Mouse (Mus musculus): ENCODE measurements around the gene Arid1b.

Gene Arid1b

DNA sequence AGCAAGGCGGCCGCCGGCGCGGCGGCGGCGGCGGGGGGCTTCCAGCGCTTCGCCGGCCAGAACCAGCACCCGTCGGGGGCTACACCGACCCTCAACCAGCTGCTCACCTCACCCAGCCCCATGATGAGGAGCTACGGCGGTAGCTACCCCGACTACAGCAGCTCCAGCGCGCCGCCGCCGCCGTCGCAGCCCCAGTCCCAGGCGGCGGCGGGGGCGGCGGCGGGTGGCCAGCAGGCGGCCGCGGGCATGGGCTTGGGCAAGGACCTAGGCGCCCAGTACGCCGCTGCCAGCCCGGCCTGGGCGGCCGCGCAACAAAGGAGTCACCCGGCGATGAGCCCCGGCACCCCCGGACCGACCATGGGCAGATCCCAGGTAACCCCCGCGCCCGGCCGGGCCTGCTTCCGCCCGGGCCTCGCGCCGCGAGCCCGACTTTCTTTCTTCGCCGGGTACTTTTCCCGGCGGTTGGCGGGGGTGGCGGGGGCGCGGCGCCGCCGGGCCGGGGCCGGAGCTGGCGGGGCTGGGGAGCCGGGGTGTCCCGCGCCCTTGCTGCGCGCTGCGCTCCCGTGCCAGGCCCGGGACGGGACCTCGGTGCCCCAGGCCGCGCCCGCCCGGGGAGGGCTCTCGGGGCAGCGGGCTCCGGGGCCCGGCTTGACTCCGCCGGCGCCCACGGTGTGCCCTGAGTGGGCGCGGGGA is 2.1 kb downstream of the Arid1b start:
- DNase-seq = peak; percentile 37 to 49

DNA sequence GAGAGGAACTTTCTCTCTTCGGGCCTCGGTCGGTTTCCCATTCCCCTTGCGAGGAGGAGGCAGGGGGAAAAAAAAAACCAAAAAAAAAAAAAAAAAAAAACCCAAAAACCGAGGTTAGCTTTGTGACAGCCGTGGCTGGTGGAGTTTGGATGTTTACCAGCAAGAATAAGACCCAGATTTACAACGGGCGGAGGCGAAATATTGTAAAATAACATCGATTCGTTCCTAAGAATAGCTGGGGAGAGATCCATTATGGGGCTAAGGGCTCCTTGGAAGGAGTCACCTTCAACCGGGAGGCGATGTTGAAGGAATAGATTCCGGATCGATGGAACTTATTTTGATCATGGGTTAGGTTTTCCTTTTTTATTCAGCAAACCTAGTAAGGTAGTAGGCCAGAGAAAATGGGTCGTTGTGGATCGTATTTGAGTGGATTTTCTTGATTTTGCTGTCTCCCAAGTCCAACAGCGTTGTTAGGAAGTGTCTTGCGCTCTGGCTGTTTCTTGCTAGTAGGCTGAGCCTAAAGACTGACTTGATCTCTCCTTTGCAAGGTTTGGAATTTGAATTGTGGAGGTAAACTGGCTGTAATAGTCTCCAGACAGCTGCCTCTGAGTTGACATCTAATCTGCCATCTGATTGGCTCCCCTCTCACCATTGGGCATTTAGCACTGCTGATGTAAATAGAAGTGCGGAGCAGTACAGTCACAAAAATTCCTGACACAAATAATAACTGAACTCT is 2.9 kb downstream of the Arid1b start:
- no peak for DNase-seq

DNA sequence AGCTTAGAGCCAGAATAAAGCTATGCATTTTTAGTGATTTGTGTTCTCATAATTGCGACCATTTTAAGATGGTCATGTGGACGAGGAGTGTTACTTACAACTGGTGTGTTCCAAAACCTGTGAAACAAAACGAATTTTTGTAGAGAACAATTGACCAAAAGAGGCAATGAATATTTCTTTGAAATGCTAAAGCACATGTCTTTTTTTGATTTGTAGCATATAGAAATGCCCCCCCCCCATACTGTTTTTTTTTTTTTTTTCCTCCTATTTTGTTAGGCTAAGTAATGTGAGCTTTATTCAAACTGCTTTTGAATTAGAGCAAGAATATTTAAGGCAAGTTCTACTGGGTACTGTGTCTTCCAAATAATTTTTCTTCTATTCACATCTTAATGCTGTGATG is 3.8 kb downstream of the Arid1b start:
- DNase-seq = no peak

DNA sequence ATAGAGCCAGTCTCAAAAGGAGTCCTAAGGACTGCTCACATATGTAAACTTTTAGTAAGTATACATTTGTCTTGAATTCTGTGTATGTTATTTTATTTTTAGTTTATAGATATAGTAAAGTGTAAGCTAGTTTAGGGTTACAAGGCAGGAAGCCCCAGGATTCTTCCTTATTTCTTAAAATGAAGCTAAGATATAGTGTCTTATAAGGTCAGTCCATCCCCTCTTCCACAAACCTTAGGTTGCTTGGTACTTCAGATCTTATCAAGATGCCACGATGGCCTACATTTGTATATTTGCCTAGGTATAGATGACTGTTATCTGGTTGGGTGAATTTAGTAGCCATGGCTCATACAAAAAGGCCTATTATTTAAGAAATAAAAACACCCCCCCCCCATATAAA is 5.1 kb downstream of the Arid1b start:
- no peak for DNase-seq

DNA sequence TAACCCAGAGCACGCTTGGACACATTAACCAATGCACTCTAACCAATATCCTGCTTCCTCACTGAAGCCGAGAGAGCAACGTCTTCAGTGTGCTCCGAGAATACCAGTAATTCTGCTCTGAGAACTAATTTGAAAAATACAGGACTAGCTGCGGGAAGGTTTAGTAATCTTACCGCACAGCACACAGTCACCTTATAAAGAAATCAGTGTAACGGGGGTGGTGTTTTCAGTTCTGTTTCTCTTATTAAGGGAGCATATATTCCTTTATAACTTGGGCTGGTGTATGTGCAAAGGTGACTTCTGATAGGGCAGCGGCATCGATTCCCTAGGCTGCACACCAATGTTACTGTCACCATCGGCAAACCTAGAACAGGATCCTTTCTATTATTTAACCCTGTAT is 5.9 kb downstream of the Arid1b start:
- no peak for DNase-seq

DNA sequence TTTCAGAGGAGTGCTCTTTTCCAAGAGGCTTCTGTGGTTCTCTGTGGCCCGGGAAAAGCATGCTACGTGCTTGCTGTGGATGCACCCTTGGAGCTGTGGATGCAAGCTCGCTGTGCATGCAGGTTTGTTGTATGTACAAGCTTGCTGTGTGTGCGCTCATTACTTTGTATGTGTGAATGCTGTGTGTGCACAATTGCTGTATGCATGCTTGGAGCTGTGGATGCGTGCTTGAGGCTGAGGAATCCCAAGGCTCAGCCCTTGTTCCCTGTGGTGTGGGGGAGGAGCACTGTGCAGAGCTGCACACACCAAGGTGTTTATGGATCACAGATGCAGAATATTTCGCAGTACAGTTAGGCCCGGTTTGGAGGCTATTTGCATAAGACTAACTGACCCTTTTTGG is 6.7 kb downstream of the Arid1b start:
- no peak for DNase-seq

DNA sequence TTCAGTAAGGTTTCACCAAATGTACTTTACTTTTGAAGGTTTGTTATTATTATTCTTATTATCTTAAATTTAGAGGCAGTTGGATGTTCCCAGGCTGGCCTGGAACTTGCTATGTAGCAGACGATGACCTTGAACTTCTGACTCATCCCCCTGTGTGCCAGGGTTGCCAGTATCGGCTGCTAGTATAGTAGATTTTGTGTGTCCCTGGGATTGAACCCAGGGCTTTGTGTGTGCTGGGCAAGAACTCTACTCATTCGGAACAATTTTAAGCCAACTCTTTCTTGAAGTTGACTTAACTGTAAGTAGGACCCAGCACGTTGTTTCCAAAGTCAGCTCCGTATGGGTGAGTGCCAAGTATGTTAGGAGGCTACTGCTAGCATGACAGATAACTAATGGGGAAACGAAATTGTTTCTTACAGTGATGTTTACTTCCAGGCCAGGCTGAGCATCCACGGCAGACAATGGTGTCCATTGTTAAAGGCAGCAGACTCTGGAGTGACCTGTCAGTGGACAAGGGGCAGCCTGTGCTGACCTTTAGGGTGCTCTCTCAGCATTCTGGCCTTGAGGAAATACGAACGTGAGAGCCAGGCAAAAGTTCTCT is 7.5 kb downstream of the Arid1b start:
- no peak for DNase-seq

DNA sequence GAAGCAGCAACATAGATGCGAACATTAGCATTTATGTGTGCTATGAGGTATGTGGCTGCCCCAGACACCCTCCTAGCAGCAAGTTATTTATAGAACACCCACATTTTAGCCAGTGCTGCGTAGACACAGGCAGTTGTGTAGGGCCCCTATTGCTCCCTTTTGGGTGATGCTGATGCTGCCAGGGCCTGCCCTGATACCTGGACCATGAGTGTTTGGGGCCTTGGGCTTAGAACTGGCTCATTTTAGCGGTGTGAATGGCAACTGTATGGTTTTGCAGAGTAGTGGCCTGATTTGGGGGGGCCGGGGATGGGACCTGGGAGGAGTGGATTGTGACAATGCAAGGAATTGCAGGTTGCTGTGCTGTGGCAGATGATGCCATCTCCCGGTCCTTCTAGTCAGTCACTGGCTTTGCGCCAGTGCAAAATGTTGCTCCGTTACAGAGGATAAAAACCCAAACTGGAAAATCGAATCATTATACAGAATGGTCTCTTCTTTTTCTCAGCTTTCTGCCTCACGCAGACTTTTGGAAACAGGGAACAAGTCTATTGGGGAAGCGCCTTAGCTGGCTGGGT is 8.9 kb downstream of the Arid1b start:
- no peak for DNase-seq

DNA sequence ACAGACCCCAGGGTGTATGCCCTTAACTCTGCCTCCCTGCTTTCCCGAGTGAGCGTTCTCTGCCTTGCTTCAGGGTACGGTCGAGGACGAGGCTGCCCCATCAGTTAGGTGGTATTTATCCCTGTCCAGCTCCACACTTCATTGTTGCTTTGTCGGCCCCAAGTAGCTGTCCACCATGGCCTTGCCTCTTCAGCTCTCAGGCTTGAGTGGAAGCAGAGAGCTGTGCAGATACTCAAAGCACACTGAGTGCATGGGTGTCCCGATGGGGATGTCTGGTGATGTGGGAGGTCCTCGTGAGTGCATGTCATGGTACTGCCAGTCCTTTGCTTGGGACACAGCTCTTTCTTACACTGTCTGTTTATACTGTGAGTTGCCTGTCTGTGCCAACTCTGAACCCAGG is 10.1 kb downstream of the Arid1b start:
- DNase-seq = no peak

DNA sequence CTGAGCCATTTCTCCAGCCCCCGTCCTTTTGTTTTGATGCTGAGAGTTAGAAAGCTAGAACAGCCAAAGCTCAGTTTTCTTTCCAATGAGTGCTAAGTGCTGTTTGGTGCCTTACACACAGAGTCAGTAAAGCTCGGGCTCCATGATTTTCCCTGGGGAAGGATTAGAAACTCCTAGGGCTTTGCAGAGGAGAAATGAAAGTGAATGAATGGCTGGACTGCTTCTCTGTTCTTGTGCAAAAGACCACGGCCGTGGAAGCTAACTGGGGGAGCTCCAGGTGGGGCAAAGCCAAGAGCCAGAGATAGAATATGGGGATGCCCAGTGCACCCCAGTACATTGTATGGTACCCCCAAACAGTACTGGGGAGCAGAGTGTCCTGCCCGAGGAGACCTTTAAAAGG is 10.6 kb downstream of the Arid1b start:
- no peak for DNase-seq

DNA sequence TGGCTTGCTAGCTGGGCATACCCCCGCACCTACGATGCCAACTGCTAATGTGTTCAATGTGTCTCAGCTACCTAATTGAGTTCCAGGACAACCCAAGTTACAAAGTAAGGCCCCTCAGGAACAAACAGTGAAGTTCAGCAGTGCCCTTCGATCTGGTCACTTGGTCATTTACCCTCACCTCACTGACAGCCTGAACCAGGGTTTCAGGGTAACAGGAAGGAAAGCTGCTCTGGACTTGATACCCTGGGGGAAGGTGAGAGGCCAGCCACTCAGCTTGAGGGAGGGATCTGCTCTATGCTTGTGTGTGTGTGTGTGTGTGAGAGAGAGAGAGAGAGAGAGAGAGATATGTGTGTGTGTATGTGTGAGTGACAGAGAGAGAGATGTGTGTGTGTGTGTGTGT is 11.2 kb downstream of the Arid1b start:
- no peak for DNase-seq

DNA sequence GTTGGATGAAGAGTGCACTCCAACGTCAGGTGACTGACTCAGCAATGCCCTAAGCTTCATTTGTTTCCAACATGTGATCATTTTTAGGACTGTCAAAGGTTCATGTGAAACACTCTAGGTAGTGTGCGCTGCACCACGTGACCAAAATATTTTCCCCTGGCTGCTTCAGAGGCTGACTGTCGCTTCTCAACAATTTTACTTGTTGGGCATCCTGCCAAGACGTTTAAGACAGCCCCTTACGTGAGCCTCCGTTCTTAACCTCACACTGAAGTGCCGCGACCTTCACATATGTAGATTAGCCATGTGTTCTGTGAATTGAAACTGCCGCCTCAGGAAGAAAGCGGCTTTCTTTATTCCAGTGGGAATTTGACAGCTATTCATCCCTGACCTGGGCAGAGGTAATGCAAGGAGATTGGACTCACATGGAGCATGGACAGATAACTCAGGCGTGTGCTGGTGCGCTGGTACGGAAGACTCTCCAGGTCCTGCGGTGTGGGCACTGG is 13.1 kb downstream of the Arid1b start:
- peak; percentile 34 to 68 for DNase-seq

DNA sequence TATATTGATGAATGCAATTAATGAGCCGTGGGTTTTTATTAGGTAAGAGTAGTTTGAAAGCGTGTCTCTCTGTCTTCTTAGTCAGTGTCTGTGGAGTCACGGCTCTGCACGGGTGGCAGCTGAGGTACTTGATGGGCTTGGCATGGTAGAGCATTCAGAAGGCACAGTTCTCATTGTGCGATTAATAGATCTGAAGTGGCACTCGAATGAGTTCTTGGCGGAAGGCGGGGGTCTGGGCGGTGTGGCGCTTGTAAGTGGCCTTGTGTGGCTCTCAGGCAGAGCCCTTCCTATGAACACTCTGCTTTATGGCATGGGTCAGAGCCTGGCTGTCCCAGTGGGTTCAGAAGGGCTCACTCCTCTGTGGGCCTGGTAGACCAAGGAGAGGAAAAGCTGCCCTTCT is 14.1 kb downstream of the Arid1b start:
- no peak for DNase-seq

DNA sequence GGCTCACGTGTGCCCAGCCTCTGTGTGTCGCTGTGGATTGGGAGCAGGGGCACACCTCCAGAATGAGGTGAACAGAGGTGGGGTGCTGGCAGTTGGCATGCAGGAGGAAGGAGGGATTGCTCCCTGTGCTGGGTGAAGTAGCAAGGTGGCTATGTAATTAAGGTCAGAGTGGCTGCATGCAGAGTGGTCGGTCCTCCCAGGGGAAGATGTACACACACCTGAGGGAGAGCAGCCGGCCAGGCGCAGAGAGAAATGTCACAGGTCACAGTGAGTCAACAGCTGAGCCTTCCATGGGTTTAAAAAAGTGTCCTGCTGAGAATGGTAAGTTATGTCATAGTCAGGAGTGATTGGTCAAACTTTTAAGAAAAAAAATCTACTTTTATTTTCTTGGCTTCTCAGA is 14.6 kb downstream of the Arid1b start:
- DNase-seq = no peak

DNA sequence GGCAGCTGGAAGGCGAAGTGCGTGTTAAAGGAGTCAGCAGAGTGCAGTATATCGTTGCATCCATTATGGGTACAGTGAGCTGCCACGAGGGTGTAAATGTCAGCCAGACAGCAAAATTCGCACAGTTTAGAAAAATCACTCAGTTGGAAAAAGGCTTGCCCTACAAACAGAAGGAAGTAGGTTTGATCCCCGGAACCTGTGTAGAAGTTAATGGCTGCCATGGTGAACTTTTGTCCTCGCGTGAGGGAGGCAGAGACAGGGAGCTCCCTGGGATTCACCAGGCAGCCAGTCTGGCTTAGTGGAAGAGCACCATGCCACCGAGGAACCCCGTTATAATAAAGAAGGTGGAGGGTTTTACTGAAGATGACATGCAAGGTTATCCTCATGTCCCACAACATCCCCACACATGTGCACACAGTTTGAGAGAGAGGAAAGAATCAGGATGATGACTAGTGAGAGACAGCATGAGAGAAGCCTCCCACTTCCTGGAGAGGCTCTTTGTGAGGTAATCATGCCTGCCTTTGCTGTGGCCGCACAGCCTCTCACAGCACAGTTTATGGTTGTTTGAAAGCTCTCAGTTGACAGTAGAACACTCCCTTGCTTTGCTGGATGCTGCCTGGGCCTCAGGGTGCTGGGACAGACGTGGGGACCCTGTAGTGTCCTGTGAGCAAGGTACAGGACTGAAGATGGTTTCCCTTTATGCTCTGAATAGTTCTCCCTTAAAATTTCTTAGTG is 15.6 kb downstream of the Arid1b start:
- DNase-seq = peak; percentile 35 to 49

DNA sequence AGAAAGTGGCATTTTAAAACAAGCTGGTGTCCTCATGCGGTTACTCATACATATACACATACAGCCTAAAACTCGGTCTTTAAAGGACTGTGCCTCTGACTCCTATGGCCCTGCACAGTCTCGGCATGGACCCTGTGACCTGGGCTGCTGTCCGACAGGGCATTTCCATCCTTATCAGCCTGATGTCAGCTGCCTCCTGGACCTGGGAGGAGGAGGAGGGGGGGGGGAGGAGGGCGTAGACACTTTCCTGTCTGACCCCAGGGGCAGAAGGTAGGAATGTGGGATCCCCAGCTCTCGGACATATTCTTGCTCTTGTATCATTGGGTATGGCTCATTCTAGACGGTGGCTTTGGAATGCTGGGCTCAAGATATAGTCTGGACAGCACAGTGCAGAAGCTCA is 16.6 kb downstream of the Arid1b start:
- DNase-seq = no peak

DNA sequence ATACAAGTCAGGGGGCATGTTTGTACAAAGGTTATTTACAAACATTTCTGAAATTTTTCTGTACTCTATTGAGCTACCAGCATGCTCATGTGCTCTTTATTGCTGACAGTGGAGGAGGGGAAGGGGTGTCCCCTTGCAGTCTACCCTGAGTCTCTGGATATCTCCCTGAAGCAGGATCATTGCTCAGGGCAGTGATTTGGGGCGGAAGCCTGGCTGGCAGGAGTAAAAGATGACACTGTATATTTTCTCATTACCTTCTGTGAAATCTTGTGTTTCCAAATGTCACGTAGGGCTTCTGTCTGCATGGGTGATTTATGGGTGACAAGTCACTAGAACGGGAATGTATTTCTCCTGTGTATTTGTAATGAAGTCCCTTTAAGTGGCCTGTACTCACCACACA is 18.0 kb downstream of the Arid1b start:
- no peak for DNase-seq

DNA sequence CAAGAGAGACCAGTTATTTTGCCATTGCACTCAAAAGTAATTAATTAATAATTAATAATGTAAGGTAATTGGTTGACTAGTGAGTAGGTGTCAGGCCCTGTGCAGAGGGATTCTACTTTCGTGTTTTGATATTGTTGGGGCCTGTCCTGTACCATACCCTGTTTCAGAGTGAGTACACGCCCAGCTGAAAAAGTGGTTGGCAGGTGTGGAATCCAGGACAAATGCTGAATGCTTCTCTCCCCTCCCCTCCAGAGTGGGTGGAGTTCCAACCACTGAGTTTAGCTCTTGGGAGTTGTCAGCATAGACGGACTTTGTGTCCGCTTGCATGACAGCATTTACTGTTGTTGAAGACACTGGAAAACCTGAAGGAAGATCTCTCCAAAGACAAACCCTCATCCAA is 18.4 kb downstream of the Arid1b start:
- DNase-seq = no peak

DNA sequence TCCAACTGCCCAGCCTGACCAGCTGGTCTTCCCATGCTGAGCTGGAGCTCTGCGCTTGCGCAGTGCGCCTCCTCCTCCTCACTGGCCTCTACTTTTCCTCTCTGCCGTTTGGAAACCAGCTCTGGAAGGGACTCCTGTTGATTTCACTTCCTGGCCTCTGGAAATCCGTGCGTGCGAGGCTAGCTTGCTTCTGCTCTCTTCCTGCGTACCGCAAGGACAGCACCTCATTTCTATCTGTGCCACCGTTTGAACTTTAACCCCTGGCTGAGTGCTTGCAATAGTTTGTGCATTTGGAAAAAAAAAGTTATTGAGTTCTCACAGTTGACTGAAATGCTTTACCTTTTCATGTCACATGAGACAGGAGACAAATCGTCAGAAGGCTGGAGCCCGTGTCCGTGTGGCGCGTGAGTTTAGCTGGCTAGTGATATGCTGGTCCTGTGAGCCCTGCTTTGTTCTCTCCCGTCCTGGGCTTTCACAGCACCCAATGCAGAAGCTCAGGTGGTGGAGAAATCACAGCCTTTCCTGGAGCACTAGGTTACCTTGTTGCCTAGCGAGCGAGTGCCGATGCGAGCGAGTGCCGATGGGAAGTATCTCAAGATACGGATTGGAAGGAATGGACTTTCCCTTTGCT is 20.3 kb downstream of the Arid1b start:
- no peak for DNase-seq

DNA sequence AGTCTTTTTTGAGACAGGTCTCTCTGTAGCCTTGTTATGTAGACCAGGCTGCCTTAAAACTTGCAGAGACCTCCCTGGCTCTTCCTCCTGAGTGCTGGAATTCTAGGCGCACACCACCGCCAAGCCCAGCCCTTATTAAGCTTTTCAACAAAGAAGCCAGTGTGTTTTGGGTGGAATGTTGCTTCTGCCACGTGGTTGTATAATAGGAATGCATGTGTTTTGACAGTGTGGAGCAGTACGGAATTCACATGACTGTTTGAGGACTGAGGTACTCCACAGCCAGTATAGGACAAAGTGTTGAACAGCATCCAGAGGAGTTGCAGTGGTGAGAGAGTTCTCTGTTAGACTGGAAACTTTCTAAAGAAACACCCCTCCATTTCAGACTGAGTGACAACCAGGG is 22.3 kb downstream of the Arid1b start:
- no peak for DNase-seq

DNA sequence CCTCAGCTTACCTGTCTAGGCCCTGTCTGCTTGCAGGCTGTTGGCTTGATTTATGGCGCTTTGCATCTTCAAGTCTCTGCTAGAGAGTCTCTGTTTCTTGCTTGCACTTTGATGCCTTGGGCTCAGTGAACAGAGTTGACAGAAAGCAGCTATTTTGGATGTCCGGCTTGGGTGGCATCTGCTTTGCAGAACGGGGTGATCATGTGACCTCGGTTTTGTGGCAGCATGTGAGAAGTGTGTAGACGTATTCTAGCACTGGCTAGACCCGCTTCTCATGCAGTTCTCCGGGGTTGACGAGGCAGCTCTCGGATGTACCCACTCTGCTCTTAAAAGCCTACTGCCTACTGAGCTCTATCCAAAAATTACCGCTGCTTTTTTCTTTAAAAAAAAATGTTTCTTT is 22.9 kb downstream of the Arid1b start:
- no peak for DNase-seq

DNA sequence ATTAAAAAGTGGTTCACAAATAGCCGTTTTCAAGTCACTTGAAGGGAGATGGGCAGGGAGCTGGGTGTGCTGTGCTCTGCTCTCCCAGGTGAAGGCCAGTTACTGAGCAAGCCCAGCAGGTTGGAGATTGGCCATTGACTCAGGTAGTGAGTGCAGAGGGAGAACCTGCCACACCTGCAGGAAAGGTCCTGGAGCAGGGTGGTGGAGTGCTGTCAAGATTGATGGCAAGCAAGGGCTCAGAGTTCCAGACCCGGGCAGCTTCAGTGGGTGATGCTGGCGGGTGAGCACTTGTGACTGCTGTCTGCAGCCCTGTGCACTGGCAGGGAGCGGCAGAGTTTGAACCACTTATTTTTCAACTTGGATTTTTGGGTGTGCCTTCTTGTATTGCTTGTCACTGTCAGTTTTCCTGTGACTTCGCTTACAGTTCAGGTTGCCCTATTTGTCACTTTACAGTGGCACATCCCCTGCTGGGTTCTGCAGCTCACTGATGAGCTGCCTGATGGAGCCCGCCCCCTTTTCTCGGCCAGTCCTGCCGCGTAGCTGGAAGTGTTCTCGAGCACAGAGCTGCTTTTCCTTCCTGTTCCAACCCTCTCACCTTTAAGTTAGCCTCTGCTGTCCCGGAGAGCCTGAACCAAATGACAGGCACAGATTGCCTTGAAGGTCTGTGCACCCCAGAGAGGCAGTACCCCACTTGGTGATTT is 27.3 kb downstream of the Arid1b start:
- no peak for DNase-seq

Measured in thymus, adult 18-20 months (tissue).